Mouse (Mus musculus) bone marrow, adult 2 months (tissue): ENCODE results near the gene Meox1.

Source experiments
- CTCF ChIP-seq: fragments of 200-500 bp; IDR thresholded peaks from 2 replicates; pipeline ENCODE4 v1.5.1; 2011; ENCODE audit warnings: low read length, control low read depth; ENCODE audit not compliant: control insufficient read depth, insufficient read depth
- POLR2A ChIP-seq: fragments of 200-500 bp; IDR thresholded peaks from 2 replicates; pipeline ENCODE4 v1.6.1; 2011; ENCODE audit warnings: low read depth, mild to moderate bottlenecking, control low read depth, low read length, borderline replicate concordance; ENCODE audit not compliant: control insufficient read depth

DNA sequence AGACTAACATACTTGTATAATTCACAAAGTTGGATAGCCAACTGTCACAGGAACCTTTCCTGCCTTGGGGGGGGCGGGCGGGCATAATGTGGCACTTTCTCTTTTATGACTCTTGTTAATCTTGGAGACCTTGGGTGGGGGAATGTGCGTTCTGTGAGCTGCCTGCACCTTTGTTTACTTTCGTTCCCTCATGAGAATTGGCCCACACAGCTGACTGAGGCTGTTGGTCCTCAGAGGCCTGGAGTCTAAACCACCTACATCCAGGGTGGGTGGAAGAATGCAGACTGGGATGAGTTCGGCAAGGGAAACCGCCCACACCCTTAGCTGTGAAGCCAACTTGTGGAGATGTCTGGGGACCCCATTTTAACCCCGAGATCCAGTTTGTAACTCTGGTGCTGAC lies 13.0 kb downstream of the Meox1 start:
- TF ChIP-seq CTCF (no peak), POLR2A (no peak)
